In the genomic region with DNA sequence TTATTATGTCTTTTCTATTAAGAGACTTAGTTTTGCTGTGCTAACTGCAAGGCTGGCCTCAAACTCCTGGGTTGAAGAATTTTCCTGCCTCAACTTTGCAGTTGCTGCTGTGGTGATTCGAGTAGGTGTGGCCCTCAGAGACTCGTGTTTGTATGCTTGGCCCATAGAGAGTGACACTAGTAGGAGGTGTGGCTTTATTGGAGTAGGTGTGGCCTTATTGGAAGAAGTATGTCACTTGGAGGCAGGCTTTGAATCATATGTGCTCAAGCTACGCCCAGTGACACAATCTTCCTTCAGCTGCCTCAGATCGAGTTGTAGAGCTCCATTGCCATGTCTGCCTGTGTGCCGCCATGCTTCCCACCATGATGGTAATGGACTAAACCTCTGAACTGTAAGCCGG, we compare ENCODE assay signal across 22 mouse cellular contexts. TPM values are rescaled to one million over a fixed set of nuclear protein-coding genes. Genes with fewer than 3 reads are reported as not detected.
DNase-seq lines count a peak whose midpoint lies in the region; ATAC-seq and TF ChIP-seq lines count a peak whose summit lies in the region.
"Had no signal": no experiment of that assay in that cellular context is flagged by ENCODE, and none has a peak within 500 bp of the region (broad histone marks: within the 10 kb centered on the region; RNA-seq: fewer than 3 reads in every experiment).

No protein-coding gene starts in this region.

- no peaks in the 10 kb centered on the region for H3K36me3 ChIP-seq in intestine, postnatal 0 days (ENCODE audit: control insufficient read depth, insufficient read depth)
- H3K36me3 ChIP-seq in intestine, embryonic 16.5 days (ENCODE audit: control insufficient read depth, insufficient read depth, low read length), result no peaks in the 10 kb centered on the region
- H3K36me3 ChIP-seq in midbrain, embryonic 15.5 days (replicated peaks), result no peaks in the 10 kb centered on the region
- no peaks in the 10 kb centered on the region for H3K36me3 ChIP-seq in forebrain, embryonic 10.5 days (replicated peaks)
- H3K36me3 ChIP-seq: embryonic facial prominence, embryonic 13.5 days; heart, embryonic 15.5 days; hindbrain, embryonic 13.5 days; intestine, embryonic 15.5 days had no signal

- no peak overlapping the region for H3K27ac ChIP-seq in intestine, postnatal 0 days (ENCODE audit: low read depth, low read length)
- H3K27ac ChIP-seq in intestine, embryonic 16.5 days (ENCODE audit: low read length), result no peak overlapping the region
- no peak overlapping the region for H3K27ac ChIP-seq in midbrain, embryonic 15.5 days
- H3K27ac ChIP-seq in forebrain, embryonic 10.5 days, result no peak overlapping the region
- H3K27ac ChIP-seq: embryonic facial prominence, embryonic 13.5 days; forebrain, embryonic 13.5 days; heart, embryonic 15.5 days; hindbrain, embryonic 13.5 days; hindbrain, postnatal 0 days; intestine, embryonic 15.5 days had no signal

- no peaks in the 10 kb centered on the region for H3K27me3 ChIP-seq in intestine, postnatal 0 days (replicated peaks; ENCODE audit: control insufficient read depth, insufficient read depth, low read length)
- H3K27me3 ChIP-seq in intestine, embryonic 16.5 days (replicated peaks; ENCODE audit: control insufficient read depth, insufficient read depth, low read length), result no peaks in the 10 kb centered on the region
- H3K27me3 ChIP-seq in midbrain, embryonic 15.5 days (replicated peaks), result no peaks in the 10 kb centered on the region
- no peaks in the 10 kb centered on the region for H3K27me3 ChIP-seq in forebrain, embryonic 10.5 days (ENCODE audit: poor library complexity, severe bottlenecking)
- H3K27me3 ChIP-seq: embryonic facial prominence, embryonic 13.5 days; forebrain, embryonic 13.5 days; heart, embryonic 15.5 days; hindbrain, embryonic 13.5 days; intestine, embryonic 15.5 days had no signal

- WGBS in intestine, postnatal 0 days, result 67% methylated on average over 6 of the region's 6 CpGs
- 77% methylated on average over 6 of the region's 6 CpGs for WGBS in intestine, embryonic 16.5 days
- WGBS in midbrain, embryonic 15.5 days, result 86% methylated on average over 6 of the region's 6 CpGs
- 88% methylated on average over 6 of the region's 6 CpGs for WGBS in forebrain, embryonic 10.5 days

- no peak for TF ChIP-seq CTCF in intestine, postnatal 0 days (IDR thresholded peaks at IDR 0.05; ENCODE audit: low read depth)

- H3K4me2 ChIP-seq in intestine, postnatal 0 days (replicated peaks; ENCODE audit: low read depth), result no peak overlapping the region
- no peak overlapping the region for H3K4me2 ChIP-seq in intestine, embryonic 16.5 days (ENCODE audit: low read depth, low read length)
- H3K4me2 ChIP-seq in midbrain, embryonic 15.5 days, result no peak overlapping the region
- H3K4me2 ChIP-seq: embryonic facial prominence, embryonic 13.5 days; forebrain, embryonic 13.5 days; heart, embryonic 11.5 days; heart, embryonic 15.5 days; hindbrain, embryonic 13.5 days; intestine, embryonic 15.5 days had no signal

- no peaks in the 10 kb centered on the region for H3K4me1 ChIP-seq in intestine, postnatal 0 days (replicated peaks; ENCODE audit: control insufficient read depth, insufficient read depth, low read length)
- H3K4me1 ChIP-seq in intestine, embryonic 16.5 days (ENCODE audit: control insufficient read depth, insufficient read depth, low read length), result no peaks in the 10 kb centered on the region
- no peaks in the 10 kb centered on the region for H3K4me1 ChIP-seq in midbrain, embryonic 15.5 days
- H3K4me1 ChIP-seq in forebrain, embryonic 10.5 days, result no peaks in the 10 kb centered on the region
- H3K4me1 ChIP-seq: embryonic facial prominence, embryonic 13.5 days; heart, embryonic 15.5 days; hindbrain, embryonic 13.5 days; intestine, embryonic 15.5 days had no signal

- H3K9me3 ChIP-seq in intestine, postnatal 0 days (ENCODE audit: control insufficient read depth), result no peaks in the 10 kb centered on the region
- no peaks in the 10 kb centered on the region for H3K9me3 ChIP-seq in intestine, embryonic 16.5 days (ENCODE audit: control insufficient read depth, low read length)
- H3K9me3 ChIP-seq in midbrain, embryonic 15.5 days, result no peaks in the 10 kb centered on the region
- H3K9me3 ChIP-seq in forebrain, embryonic 10.5 days, result no peaks in the 10 kb centered on the region
- H3K9me3 ChIP-seq: embryonic facial prominence, embryonic 13.5 days; forebrain, embryonic 13.5 days; heart, embryonic 15.5 days; hindbrain, embryonic 13.5 days; intestine, embryonic 15.5 days had no signal

- no peak overlapping the region for H3K9ac ChIP-seq in intestine, postnatal 0 days (ENCODE audit: low read depth, low read length)
- no peak overlapping the region for H3K9ac ChIP-seq in intestine, embryonic 16.5 days (ENCODE audit: low read depth, low read length)
- no peak overlapping the region for H3K9ac ChIP-seq in midbrain, embryonic 15.5 days
- H3K9ac ChIP-seq: embryonic facial prominence, embryonic 13.5 days; forebrain, embryonic 13.5 days; forebrain, postnatal 0 days; heart, embryonic 15.5 days; hindbrain, embryonic 13.5 days; intestine, embryonic 15.5 days had no signal

- H3K4me3 ChIP-seq in intestine, postnatal 0 days (ENCODE audit: low read depth, low read length), result no peak overlapping the region
- no peak overlapping the region for H3K4me3 ChIP-seq in intestine, embryonic 16.5 days (ENCODE audit: low read length)
- no peak overlapping the region for H3K4me3 ChIP-seq in midbrain, embryonic 15.5 days
- no peak overlapping the region for H3K4me3 ChIP-seq in forebrain, embryonic 10.5 days
- H3K4me3 ChIP-seq: embryonic facial prominence, embryonic 13.5 days; forebrain, embryonic 13.5 days; heart, embryonic 15.5 days; hindbrain, embryonic 13.5 days; intestine, embryonic 15.5 days had no signal

- peak; percentile 16 for DNase-seq in 3T3-L1 (ENCODE audit: low read depth, low spot score)
- DNase-seq in ZHBTc4 (ENCODE audit: low read depth, low spot score), result peak; percentile 30
- no peak for DNase-seq in forebrain, embryonic 10.5 days (ENCODE audit: extremely low spot score, low spot score)
- no peak for DNase-seq in urinary bladder, postnatal 10 days (ENCODE audit: low spot score)
- DNase-seq: adrenal gland, postnatal 10 days; cerebellum, adult 18-20 months; cerebellum, adult 9-11 months; cerebellum, postnatal 36 days; forebrain, postnatal 0 days; gastrocnemius, postnatal 14 days; heart, postnatal 14 days had no signal

- ATAC-seq in intestine, postnatal 0 days, result 0 out of 2 replicates have a peak, but pooled peaks have one; percentile 49
- no peak for ATAC-seq in intestine, embryonic 16.5 days
- 0 out of 2 replicates have a peak, but pooled peaks have one; percentile 33 for ATAC-seq in megakaryocyte progenitor cell, adult 5-6 weeks (replicated peaks; ENCODE audit: poor library complexity)
- ATAC-seq in midbrain, embryonic 15.5 days (replicated peaks), result no peak
- ATAC-seq: forebrain, embryonic 13.5 days; forebrain, postnatal 0 days; hindbrain, postnatal 0 days; intestine, embryonic 15.5 days had no signal

RNA-seq across cellular contexts. Expression of a gene that starts 27.0 kb away (rescaled TPM):
- 14.1 TPM in 2 replicates for polyA plus RNA-seq in intestine, postnatal 0 days (2015; fragmentation: Nextera tagmentation; extraction: Ambion mirVana)
- 20.0 and 21.2 TPM in 2 replicates for polyA plus RNA-seq in intestine, embryonic 16.5 days (2015; fragmentation: Nextera tagmentation; extraction: Ambion mirVana)
- 60.7 and 72.6 TPM in 2 replicates for total RNA-seq in megakaryocyte progenitor cell, adult 5-6 weeks (2015)
- 68.6 and 75.2 TPM in 2 replicates for total RNA-seq in megakaryocyte progenitor cell, adult 5-6 weeks (2017)
- polyA plus RNA-seq in midbrain, embryonic 15.5 days (2015; fragmentation: Nextera tagmentation; extraction: Ambion mirVana), result 32.3 and 33.2 TPM in 2 replicates
- polyA plus RNA-seq in forebrain, embryonic 10.5 days (2016; fragmentation: Nextera tagmentation; extraction: Ambion mirVana), result 22.6 and 23.6 TPM in 2 replicates

Comparison
In these comparisons a context has a peak if more than half of its experiments do, and no peak if none do; other contexts are left out.
1. ATAC-seq: peak in intestine, postnatal 0 days (single experiment) and megakaryocyte progenitor cell, adult 5-6 weeks (single experiment); none in intestine, embryonic 16.5 days (single experiment) and midbrain, embryonic 15.5 days (single experiment).
2. DNase-seq: peak in 3T3-L1 (single experiment) and ZHBTc4 (single experiment); none in forebrain, embryonic 10.5 days (single experiment) and urinary bladder, postnatal 10 days (single experiment).